Mouse (Mus musculus): ENCODE data around the gene Ror1. TPM values are rescaled to one million over a fixed set of nuclear protein-coding genes. Genes with fewer than 3 reads are reported as not detected.
A peak's percentile ranks its signal among the peaks of the same experiment; 100 is the strongest.

Gene Ror1
- polyA plus RNA-seq, 1 experiment from 2014 or later, result 15.8 TPM

DNA sequence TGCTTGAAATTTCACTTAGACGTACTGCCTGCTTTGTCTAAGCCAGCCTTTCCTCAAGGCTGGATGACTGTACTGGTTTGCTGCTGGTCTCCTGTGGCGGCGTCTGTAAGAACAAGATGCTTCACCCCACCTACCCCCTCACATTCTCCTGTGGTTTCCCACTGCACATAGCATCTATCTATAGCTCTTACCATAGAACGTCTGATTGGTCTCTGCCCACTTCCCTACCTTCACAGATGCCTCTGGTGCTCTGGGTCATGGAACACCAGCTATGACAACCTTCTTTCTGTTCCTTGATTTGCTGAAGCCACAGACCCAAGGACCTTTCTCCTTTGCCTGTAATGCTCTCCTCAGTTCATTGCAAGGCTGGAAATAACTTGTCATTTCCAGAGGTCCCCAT, 124.0 kb downstream of the Ror1 start:
- Histone ChIP-seq H3K4me2 (no peak overlapping the region), H3K27ac (no peak overlapping the region), H3K27me3 (no peaks in the 10 kb centered on the region), H3K4me3 (no peak overlapping the region), H3K4me1 (peaks cover 75% of the 10 kb centered on the region), H3K9ac (no peak overlapping the region), H3K36me3 (no peaks in the 10 kb centered on the region), H3K9me3 (no peaks in the 10 kb centered on the region)
- 59% methylated on average over 4 of the region's 4 CpGs for WGBS
- no peak for ATAC-seq (ENCODE audit: borderline replicate concordance, extremely low read depth, low FRiP score, low TSS enrichment)

DNA sequence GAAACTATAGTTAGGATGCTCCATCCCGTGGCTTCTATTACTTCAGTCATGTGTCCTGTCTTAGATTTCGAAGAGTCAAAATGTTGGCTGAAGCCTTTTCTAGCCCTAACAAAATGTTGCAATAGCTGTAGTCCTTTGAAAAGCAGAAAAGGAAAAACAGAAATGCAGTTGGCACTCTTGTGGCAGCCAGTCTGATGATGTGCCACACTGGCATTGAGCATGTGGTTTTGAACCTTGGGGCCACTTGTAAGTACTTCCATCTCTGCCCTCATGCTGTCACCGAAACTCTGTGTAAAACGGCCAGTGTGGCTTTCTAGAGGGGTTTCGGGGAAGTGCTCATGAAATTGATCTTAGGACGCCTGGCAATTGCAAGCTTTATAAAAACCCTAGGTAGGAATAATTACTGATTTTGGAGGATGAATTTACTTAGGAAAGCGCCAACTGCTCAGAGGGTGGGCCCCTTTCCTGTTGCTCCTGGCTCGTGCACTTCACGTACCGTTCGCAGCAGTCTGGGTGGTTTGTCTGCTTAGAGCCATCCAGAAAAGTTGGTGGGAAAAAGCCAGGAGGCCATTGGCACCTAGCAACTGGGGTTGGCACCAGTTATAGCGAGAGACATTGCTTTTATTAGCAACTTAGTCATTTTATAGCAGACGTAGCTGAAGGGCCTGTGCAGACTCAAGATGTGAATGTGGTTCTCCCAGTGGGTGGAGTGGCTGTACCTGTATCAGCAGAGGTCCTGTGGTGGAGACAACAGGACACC, 126.6 kb downstream of the Ror1 start:
- peaks cover 64% of the 10 kb centered on the region for H3K4me1 ChIP-seq
- H3K9me3 ChIP-seq, result no peaks in the 10 kb centered on the region
- ATAC-seq (ENCODE audit: borderline replicate concordance, extremely low read depth, low FRiP score, low TSS enrichment), result no peak
- WGBS, result 66% methylated on average over 13 of the region's 13 CpGs
- no peaks in the 10 kb centered on the region for H3K36me3 ChIP-seq
- H3K4me3 ChIP-seq, result no peak overlapping the region
- H3K9ac ChIP-seq, result no peak overlapping the region
- H3K4me2 ChIP-seq, result no peak overlapping the region
- no peak overlapping the region for H3K27ac ChIP-seq
- H3K27me3 ChIP-seq, result no peaks in the 10 kb centered on the region

DNA sequence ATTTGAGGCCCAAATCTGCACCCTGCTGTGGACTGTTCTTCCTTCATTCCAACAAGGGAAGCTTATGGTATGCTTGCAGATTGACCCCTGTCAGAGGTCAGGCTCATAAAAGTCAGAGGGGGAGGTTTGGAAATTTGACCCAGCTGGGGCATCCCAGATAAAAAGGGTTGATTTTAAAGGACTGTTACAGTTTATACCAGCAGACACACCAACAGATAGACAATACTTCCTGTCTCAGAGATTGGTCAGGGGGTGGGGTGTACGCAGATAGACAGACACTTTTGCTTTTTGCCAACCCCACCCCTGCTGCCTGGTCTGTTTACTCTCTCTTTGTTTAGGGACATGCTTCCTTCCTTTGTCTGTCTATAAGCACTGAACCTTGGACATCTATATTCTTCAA, 127.9 kb downstream of the Ror1 start:
- Histone ChIP-seq H3K27ac (peak overlapping the region; percentile 45), H3K9me3 (no peaks in the 10 kb centered on the region), H3K4me1 (peaks cover 55% of the 10 kb centered on the region), H3K4me2 (no peak overlapping the region), H3K9ac (no peak overlapping the region), H3K36me3 (no peaks in the 10 kb centered on the region), H3K4me3 (no peak overlapping the region), H3K27me3 (no peaks in the 10 kb centered on the region)
- 24% methylated on average over 1 of the region's 1 CpGs for WGBS
- peak; percentile 43; the same call in 1 of the 2 replicates for ATAC-seq (ENCODE audit: borderline replicate concordance, extremely low read depth, low FRiP score, low TSS enrichment)

DNA sequence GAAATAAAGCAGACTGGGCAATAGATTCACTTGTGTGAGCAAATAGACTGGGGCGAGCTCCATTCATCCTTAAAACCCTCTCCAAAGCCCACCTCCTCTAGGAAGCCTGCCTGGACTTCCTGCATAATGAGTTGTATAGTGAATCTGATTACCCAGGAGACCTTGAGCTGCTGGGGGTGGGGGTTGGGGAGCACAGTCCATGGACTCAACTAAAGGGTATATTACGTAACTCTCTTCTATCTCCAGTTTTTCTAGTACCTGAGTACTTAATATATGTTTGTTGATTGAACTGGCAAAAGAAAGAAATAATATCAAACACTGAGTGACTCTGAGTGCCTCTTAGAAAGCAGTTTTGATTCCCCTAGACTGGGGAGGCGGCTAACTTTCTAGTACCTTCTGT, 128.4 kb downstream of the Ror1 start:
- ATAC-seq (ENCODE audit: borderline replicate concordance, extremely low read depth, low FRiP score, low TSS enrichment), result no peak

DNA sequence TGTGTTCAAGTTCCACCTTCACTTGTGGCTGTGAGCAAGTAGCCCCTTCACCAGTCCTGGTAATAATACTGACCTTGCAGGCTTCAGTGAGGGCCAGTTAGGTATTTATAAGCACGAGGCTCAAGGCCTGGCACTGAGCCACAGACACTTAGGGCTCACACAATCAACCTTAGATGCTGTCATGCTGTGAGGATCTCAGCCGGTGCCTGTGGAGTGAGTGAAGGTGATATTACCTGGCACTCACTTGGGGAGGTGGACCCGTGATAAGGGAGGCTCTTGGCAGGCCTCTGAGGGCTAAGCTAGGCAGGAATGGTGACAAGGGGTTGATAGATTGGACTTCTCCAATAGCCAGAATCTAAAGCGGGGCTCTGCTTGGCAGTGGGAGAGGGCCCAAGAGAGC, 131.0 kb downstream of the Ror1 start:
- Histone ChIP-seq H3K4me2 (no peak overlapping the region), H3K27me3 (no peaks in the 10 kb centered on the region), H3K4me3 (no peak overlapping the region), H3K9me3 (no peaks in the 10 kb centered on the region), H3K27ac (0 out of 2 replicates have a peak overlapping the region, but pooled peaks have one; percentile 0), H3K9ac (no peak overlapping the region), H3K36me3 (no peaks in the 10 kb centered on the region), H3K4me1 (peaks cover 56% of the 10 kb centered on the region)
- peak; percentile 48; the same call in 1 of the 2 replicates for ATAC-seq (ENCODE audit: borderline replicate concordance, extremely low read depth, low FRiP score, low TSS enrichment)
- WGBS, result 14% methylated on average over 4 of the region's 4 CpGs

More for the DNA sequence above, 128.4 kb downstream of the Ror1 start:
- Histone ChIP-seq H3K36me3 (no peaks in the 10 kb centered on the region), H3K27me3 (no peaks in the 10 kb centered on the region), H3K4me3 (no peak overlapping the region), H3K9me3 (no peaks in the 10 kb centered on the region), H3K27ac (peak overlapping the region; percentile 45; the same call in 1 of the 2 replicates), H3K4me2 (no peak overlapping the region), H3K9ac (no peak overlapping the region), H3K4me1 (peaks cover 54% of the 10 kb centered on the region)
- WGBS, result 64% methylated on average over 3 of the region's 3 CpGs

DNA sequence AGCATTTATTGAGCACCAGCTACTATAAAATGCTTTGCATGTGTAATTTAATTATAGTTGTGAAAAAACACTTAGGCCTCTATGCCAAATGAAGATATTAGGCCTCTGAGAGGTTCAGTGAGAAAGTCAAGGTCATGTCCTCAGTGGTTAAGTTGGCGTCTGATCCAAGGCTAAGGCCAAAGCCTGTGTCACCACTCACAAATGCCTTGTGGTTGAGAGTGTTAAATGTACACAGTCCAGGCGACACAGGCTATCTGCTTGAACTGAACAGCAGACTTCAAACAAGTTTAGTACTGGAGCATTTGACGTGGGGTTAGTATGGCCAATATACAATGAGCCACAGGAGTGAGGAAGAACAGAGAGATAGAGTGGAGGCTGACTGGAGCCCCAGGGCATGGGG, 132.5 kb downstream of the Ror1 start:
- H3K27ac ChIP-seq, result no peak overlapping the region
- peaks cover 54% of the 10 kb centered on the region for H3K4me1 ChIP-seq
- no peak overlapping the region for H3K9ac ChIP-seq
- H3K4me2 ChIP-seq, result no peak overlapping the region
- H3K36me3 ChIP-seq, result no peaks in the 10 kb centered on the region
- no peaks in the 10 kb centered on the region for H3K9me3 ChIP-seq
- no peak overlapping the region for H3K4me3 ChIP-seq
- WGBS, result 64% methylated on average over 3 of the region's 3 CpGs
- no peak for ATAC-seq (ENCODE audit: borderline replicate concordance, extremely low read depth, low FRiP score, low TSS enrichment)
- no peaks in the 10 kb centered on the region for H3K27me3 ChIP-seq

DNA sequence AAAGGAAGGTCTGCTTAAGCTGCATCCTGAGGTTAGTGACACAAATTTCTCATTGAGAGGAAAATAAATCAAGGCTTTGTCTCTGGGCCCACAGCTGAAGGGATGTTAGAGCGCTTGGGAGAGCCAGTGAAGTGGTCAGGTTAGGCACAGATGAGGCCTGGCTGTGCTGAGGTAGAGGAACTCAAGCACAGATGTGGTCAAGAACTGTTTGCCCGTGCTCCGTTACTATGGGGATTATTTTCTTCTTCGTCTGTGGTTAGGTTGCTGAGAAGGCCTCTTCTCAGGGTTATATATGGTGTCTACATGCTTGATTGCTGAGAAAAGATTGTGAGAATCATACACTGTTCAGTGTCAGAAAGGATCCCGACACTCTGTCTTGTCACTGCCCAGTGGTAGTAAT, 134.7 kb downstream of the Ror1 start:
- Histone ChIP-seq H3K36me3 (no peaks in the 10 kb centered on the region), H3K27ac (no peak overlapping the region), H3K9me3 (no peaks in the 10 kb centered on the region), H3K4me2 (no peak overlapping the region), H3K4me3 (no peak overlapping the region), H3K4me1 (peaks cover 40% of the 10 kb centered on the region), H3K9ac (no peak overlapping the region), H3K27me3 (no peaks in the 10 kb centered on the region)
- ATAC-seq (ENCODE audit: borderline replicate concordance, extremely low read depth, low FRiP score, low TSS enrichment), result no peak
- 64% methylated on average over 5 of the region's 5 CpGs for WGBS

DNA sequence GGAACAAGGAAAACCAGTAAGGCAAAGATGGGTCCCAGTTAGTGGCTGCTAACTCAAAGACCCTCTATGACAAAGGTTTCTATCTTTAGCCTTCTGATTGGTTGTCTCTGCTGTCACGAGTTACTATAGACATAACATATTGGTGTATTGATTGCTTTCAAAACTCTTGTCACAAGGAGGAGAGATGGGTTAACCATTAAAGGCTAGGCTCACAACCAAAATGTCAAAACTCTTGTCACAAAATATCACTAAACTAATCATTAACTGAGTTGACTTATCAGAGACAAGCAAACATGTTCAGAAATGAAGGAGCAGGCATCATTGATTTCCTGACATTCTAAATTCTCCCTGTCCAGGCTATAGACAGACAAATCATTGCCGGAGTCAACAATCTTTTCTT, 135.4 kb downstream of the Ror1 start:
- Histone ChIP-seq H3K4me2 (no peak overlapping the region), H3K9me3 (no peaks in the 10 kb centered on the region), H3K27ac (no peak overlapping the region), H3K36me3 (no peaks in the 10 kb centered on the region), H3K27me3 (no peaks in the 10 kb centered on the region), H3K9ac (no peak overlapping the region), H3K4me1 (peaks cover 41% of the 10 kb centered on the region), H3K4me3 (no peak overlapping the region)
- WGBS, result 84% methylated on average over 2 of the region's 2 CpGs
- ATAC-seq (ENCODE audit: borderline replicate concordance, extremely low read depth, low FRiP score, low TSS enrichment), result no peak

DNA sequence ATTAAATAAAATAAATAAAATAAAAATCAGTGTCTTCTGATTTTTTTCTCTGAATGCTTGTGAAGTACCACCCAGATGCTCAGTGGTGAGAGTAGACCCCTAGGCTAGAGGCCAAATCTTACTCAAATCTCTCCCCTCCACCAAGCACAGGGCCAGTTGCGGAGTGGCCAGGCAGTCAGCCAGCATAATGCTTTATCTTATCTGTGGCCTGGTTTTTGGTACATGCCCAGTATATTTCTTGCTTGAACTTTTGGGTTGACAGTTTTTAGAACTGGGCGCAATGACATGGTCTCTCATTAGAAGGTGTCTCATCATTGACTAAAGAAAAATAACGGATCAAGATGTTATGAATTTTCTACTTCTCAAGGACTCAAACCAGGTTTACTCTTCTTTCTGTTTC, 136.3 kb downstream of the Ror1 start:
- Histone ChIP-seq H3K36me3 (no peaks in the 10 kb centered on the region), H3K4me3 (no peak overlapping the region), H3K4me2 (no peak overlapping the region), H3K27ac (no peak overlapping the region), H3K27me3 (no peaks in the 10 kb centered on the region), H3K4me1 (peaks cover 41% of the 10 kb centered on the region), H3K9ac (no peak overlapping the region), H3K9me3 (no peaks in the 10 kb centered on the region)
- WGBS, result 60% methylated on average over 3 of the region's 3 CpGs
- ATAC-seq (ENCODE audit: borderline replicate concordance, extremely low read depth, low FRiP score, low TSS enrichment), result no peak

DNA sequence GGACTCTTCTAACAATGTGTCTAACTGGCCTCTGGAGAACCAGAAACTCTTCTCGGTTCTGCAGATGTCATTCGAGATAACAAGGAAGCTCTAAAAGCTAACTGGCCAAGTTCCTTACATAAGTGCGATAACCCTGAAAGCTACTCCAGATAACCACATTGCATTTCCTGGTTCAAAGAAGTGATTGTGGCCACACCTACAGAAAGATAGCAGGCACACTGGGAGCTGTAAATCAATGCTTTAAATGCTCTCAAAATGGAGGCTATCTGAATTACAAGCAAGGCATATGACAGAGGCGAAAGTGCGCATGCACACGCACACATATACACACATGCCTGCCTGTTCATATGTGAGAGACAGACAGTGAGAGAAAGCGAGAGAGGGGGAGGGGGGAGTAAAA, 136.9 kb downstream of the Ror1 start:
- no peak overlapping the region for H3K4me2 ChIP-seq
- no peak overlapping the region for H3K4me3 ChIP-seq
- H3K4me1 ChIP-seq, result peaks cover 43% of the 10 kb centered on the region
- 74% methylated on average over 7 of the region's 7 CpGs for WGBS
- H3K27me3 ChIP-seq, result no peaks in the 10 kb centered on the region
- no peaks in the 10 kb centered on the region for H3K36me3 ChIP-seq
- H3K27ac ChIP-seq, result no peak overlapping the region
- ATAC-seq (ENCODE audit: borderline replicate concordance, extremely low read depth, low FRiP score, low TSS enrichment), result no peak
- no peaks in the 10 kb centered on the region for H3K9me3 ChIP-seq
- H3K9ac ChIP-seq, result no peak overlapping the region

DNA sequence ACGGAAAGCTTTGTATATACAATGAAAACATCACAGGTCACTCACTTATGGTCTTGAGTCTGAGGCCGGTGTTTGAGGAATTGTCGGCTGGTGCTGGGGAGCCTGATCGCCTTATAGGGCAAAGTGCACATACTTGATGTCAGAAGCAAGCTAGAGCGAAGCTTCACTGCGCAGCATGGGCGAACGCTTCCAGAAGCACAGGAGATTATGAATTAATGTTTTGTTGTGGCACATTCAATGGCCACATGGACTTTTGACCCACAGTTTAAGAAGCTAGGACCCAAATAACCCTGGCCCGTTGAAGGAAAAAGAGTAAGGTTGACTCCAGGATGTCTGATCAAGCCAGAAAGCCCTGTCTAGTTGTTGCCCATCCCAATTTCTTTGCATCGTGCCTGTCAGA, 138.2 kb downstream of the Ror1 start:
- no peak for ATAC-seq (ENCODE audit: borderline replicate concordance, extremely low read depth, low FRiP score, low TSS enrichment)
- Histone ChIP-seq H3K9me3 (no peaks in the 10 kb centered on the region), H3K27me3 (no peaks in the 10 kb centered on the region), H3K4me3 (no peak overlapping the region), H3K9ac (no peak overlapping the region), H3K27ac (no peak overlapping the region), H3K36me3 (no peaks in the 10 kb centered on the region), H3K4me1 (peaks cover 36% of the 10 kb centered on the region), H3K4me2 (no peak overlapping the region)
- 55% methylated on average over 10 of the region's 10 CpGs for WGBS

DNA sequence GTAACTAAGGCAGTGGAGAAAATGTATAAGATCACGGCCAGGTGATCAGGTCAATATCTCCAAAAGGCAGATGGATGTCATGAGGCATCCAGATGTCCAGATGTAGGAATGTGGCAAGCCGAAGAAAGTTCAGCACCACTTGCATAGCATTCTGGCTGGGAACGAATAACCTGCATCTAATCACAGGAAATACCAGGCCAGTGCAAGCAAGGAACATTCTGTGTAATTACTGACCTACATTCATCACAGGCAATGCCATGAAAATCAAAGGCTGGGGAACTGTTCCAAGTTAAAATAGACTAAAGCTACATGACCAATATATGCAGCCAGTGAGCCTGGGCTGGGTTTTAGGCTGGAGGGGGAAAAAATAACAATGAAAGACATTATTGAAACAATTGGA, 140.7 kb downstream of the Ror1 start:
- H3K9ac ChIP-seq, result no peak overlapping the region
- H3K27ac ChIP-seq, result no peak overlapping the region
- H3K9me3 ChIP-seq, result no peaks in the 10 kb centered on the region
- ATAC-seq (ENCODE audit: borderline replicate concordance, extremely low read depth, low FRiP score, low TSS enrichment), result no peak
- H3K4me2 ChIP-seq, result no peak overlapping the region
- peaks cover 37% of the 10 kb centered on the region for H3K4me1 ChIP-seq
- no peaks in the 10 kb centered on the region for H3K36me3 ChIP-seq
- WGBS, result 45% methylated on average over 3 of the region's 3 CpGs
- H3K27me3 ChIP-seq, result no peaks in the 10 kb centered on the region
- H3K4me3 ChIP-seq, result no peak overlapping the region
